13 mouse cellular contexts compared by ENCODE assay signal in genomic region chr2:157057758-157058157, GRCm38 (mm10). TPM values are rescaled to one million over a fixed set of nuclear protein-coding genes. Genes with fewer than 3 reads are reported as not detected.
DNase-seq lines count a peak whose midpoint lies in the region; ATAC-seq and TF ChIP-seq lines count a peak whose summit lies in the region.
"Had no signal": no experiment of that assay in that cellular context is flagged by ENCODE, and none has a peak within 500 bp of the region (broad histone marks: within the 10 kb centered on the region; RNA-seq: fewer than 3 reads in every experiment).

No protein-coding gene starts in this region.

- no peak for TF ChIP-seq CTCF in hindbrain, postnatal 0 days (IDR thresholded peaks at IDR 0.05; ENCODE audit: low read depth)

- no peaks in the 10 kb centered on the region for H3K9me3 ChIP-seq in kidney, embryonic 15.5 days (replicated peaks)
- H3K9me3 ChIP-seq in ES-E14 (ENCODE audit: control insufficient read depth, insufficient read depth, low read depth, low read length), result no peaks in the 10 kb centered on the region
- no peaks in the 10 kb centered on the region for H3K9me3 ChIP-seq in embryonic facial prominence, embryonic 12.5 days
- no peaks in the 10 kb centered on the region for H3K9me3 ChIP-seq in hindbrain, postnatal 0 days (ENCODE audit: low read length)
- H3K9me3 ChIP-seq: liver, embryonic 15.5 days had no signal

- DNase-seq in kidney, adult 18-20 months, result no peak
- no peak for DNase-seq in ES-E14 (ENCODE audit: low read depth, low spot score)
- DNase-seq in hindbrain, postnatal 0 days (ENCODE audit: low spot score), result no peak
- no peak for DNase-seq in thymus, adult 18-20 months
- no peak for DNase-seq in gastrocnemius, postnatal 25 days
- no peak for DNase-seq in urinary bladder, postnatal 10 days (ENCODE audit: low spot score)
- DNase-seq: heart, postnatal 36 days; layer of hippocampus, adult 9-11 months had no signal

- no peak overlapping the region for H3K4me2 ChIP-seq in kidney, embryonic 15.5 days
- no peak overlapping the region for H3K4me2 ChIP-seq in embryonic facial prominence, embryonic 12.5 days (replicated peaks)
- H3K4me2 ChIP-seq in hindbrain, postnatal 0 days (ENCODE audit: low read depth, low read length), result no peak overlapping the region

- no peak overlapping the region for H3K4me3 ChIP-seq in kidney, embryonic 15.5 days (replicated peaks)
- peak overlapping the region in 1 of 2 experiments; percentile 53; a peak in 1 of 4 replicates for H3K4me3 ChIP-seq in ES-E14 (ENCODE audit: insufficient read depth in 1 of 2, low read depth in 1 of 2, low read length in 2 of 2, poor library complexity in 1 of 2, severe bottlenecking in 1 of 2)
- no peak overlapping the region for H3K4me3 ChIP-seq in embryonic facial prominence, embryonic 12.5 days
- no peak overlapping the region for H3K4me3 ChIP-seq in hindbrain, postnatal 0 days (ENCODE audit: low read length)
- H3K4me3 ChIP-seq: liver, embryonic 15.5 days had no signal

- peaks cover 47% of the 10 kb centered on the region for H3K4me1 ChIP-seq in kidney, embryonic 15.5 days
- H3K4me1 ChIP-seq in ES-E14 (ENCODE audit: control insufficient read depth in 2 of 2, insufficient read depth in 2 of 2, low read length in 2 of 2, poor library complexity in 1 of 2), result peaks cover 2 to 27% of the 10 kb centered on the region in 2 experiments; a peak in 2 of 4 replicates
- H3K4me1 ChIP-seq in embryonic facial prominence, embryonic 12.5 days, result peaks cover 22% of the 10 kb centered on the region
- H3K4me1 ChIP-seq in hindbrain, postnatal 0 days (ENCODE audit: insufficient read depth, low read length), result peaks cover 18% of the 10 kb centered on the region

- 88% methylated on average over 4 of the region's 4 CpGs for WGBS in kidney, embryonic 15.5 days
- WGBS in embryonic facial prominence, embryonic 12.5 days, result 85% methylated on average over 4 of the region's 4 CpGs
- 80% methylated on average over 4 of the region's 4 CpGs for WGBS in hindbrain, postnatal 0 days

- H3K27ac ChIP-seq in kidney, embryonic 15.5 days, result peak overlapping the region; percentile 91
- H3K27ac ChIP-seq in ES-E14 (ENCODE audit: insufficient read depth, low read depth, low read length, poor library complexity, severe bottlenecking), result no peak overlapping the region
- peak overlapping the region; percentile 85 for H3K27ac ChIP-seq in embryonic facial prominence, embryonic 12.5 days
- peak overlapping the region; percentile 80; the same call in 1 of the 2 replicates for H3K27ac ChIP-seq in hindbrain, postnatal 0 days
- H3K27ac ChIP-seq: liver, embryonic 15.5 days had no signal

- no peak overlapping the region for H3K9ac ChIP-seq in kidney, embryonic 15.5 days
- peak overlapping the region; percentile 42; the same call in 1 of the 2 replicates for H3K9ac ChIP-seq in ES-E14 (ENCODE audit: insufficient read depth, low read depth, low read length, poor library complexity, severe bottlenecking)
- H3K9ac ChIP-seq in embryonic facial prominence, embryonic 12.5 days, result no peak overlapping the region
- H3K9ac ChIP-seq in hindbrain, postnatal 0 days (replicated peaks; ENCODE audit: low read length), result no peak overlapping the region; the same call in 1 of the 2 replicates
- H3K9ac ChIP-seq: liver, embryonic 15.5 days had no signal

- peaks cover 55% of the 10 kb centered on the region for H3K36me3 ChIP-seq in kidney, embryonic 15.5 days
- no peaks in the 10 kb centered on the region for H3K36me3 ChIP-seq in ES-E14 (ENCODE audit: control insufficient read depth, insufficient read depth, low read length, poor library complexity, severe bottlenecking)
- H3K36me3 ChIP-seq in embryonic facial prominence, embryonic 12.5 days, result peaks cover 48% of the 10 kb centered on the region
- peaks cover 30% of the 10 kb centered on the region for H3K36me3 ChIP-seq in hindbrain, postnatal 0 days (ENCODE audit: insufficient read depth, low read length)
- H3K36me3 ChIP-seq: liver, embryonic 15.5 days had no signal

- in situ Hi-C loops in ES-E14 (cut with MboI; ENCODE audit: low sequenced_read_pairs in 2 of 2, unreplicated experiment in 2 of 2), result no loop called here

- no peak for ATAC-seq in kidney, embryonic 15.5 days (replicated peaks; ENCODE audit: low FRiP score)
- no peak for ATAC-seq in embryonic facial prominence, embryonic 12.5 days (ENCODE audit: insufficient number of reproducible peaks, insufficient read depth, low FRiP score, low TSS enrichment)
- no peak for ATAC-seq in hindbrain, postnatal 0 days

- no peaks in the 10 kb centered on the region for H3K27me3 ChIP-seq in kidney, embryonic 15.5 days
- H3K27me3 ChIP-seq in embryonic facial prominence, embryonic 12.5 days, result no peaks in the 10 kb centered on the region
- H3K27me3 ChIP-seq in hindbrain, postnatal 0 days (ENCODE audit: insufficient read depth, low read length), result no peaks in the 10 kb centered on the region
- H3K27me3 ChIP-seq: liver, embryonic 15.5 days had no signal

TF ChIP-seq in ES-E14, 5 proteins besides CTCF, POLR2A, EP300 and RAD21:
- no peak for TF ChIP-seq ZNF384 (IDR thresholded peaks at IDR 0.05; ENCODE audit: low read depth, low read length)
- no peak for TF ChIP-seq HCFC1 (IDR thresholded peaks at IDR 0.05; ENCODE audit: borderline replicate concordance, insufficient read depth, low read length)
- no peak for TF ChIP-seq ZC3H11A (IDR thresholded peaks at IDR 0.05; ENCODE audit: borderline replicate concordance, low read depth, low read length)
- no peak for TF ChIP-seq MAFK (IDR thresholded peaks at IDR 0.05; ENCODE audit: insufficient read depth, low read depth, low read length)
- TF ChIP-seq CHD2 (IDR thresholded peaks at IDR 0.05; ENCODE audit: low read depth, low read length), result no peak

RNA-seq across cellular contexts. Expression of gene Soga1, which starts 21.3 kb away (rescaled TPM):
- polyA plus RNA-seq in kidney, embryonic 15.5 days (2015; fragmentation: Nextera tagmentation; extraction: Ambion mirVana), result 3.5 and 4.2 TPM in 2 replicates
- total RNA-seq in ES-E14 (2012; rRNA removed), result 11.8 and 12.8 TPM in 2 replicates
- 5.7 and 7.8 TPM in 2 replicates for polyA plus RNA-seq in embryonic facial prominence, embryonic 12.5 days (2016; fragmentation: Nextera tagmentation; extraction: Ambion mirVana)
- total RNA-seq in hindbrain, postnatal 0 days (2014; rRNA removed), result 120 and 151 TPM in 2 replicates
- 3.5 and 3.6 TPM in 2 replicates for polyA plus RNA-seq in hindbrain, postnatal 0 days (2015; fragmentation: Nextera tagmentation; extraction: Ambion mirVana)
- 1 to 10 TPM; 4.5 to 5.0 TPM for total RNA-seq in gastrocnemius, postnatal 25 days (2021)

RNA-seq across cellular contexts. Expression of gene Tldc2, which starts 29.1 kb away (rescaled TPM):
- polyA plus RNA-seq in kidney, embryonic 15.5 days (2015; fragmentation: Nextera tagmentation; extraction: Ambion mirVana), result 0.27 TPM in 1 of 2 replicates, not detected in the other
- not detected in 2 replicates for total RNA-seq in ES-E14 (2012; rRNA removed)
- polyA plus RNA-seq in embryonic facial prominence, embryonic 12.5 days (2016; fragmentation: Nextera tagmentation; extraction: Ambion mirVana), result not detected in 2 replicates
- total RNA-seq in hindbrain, postnatal 0 days (2014; rRNA removed), result not detected in 2 replicates
- 0.43 TPM in 1 of 2 replicates, not detected in the other for polyA plus RNA-seq in hindbrain, postnatal 0 days (2015; fragmentation: Nextera tagmentation; extraction: Ambion mirVana)
- total RNA-seq in gastrocnemius, postnatal 25 days (2021), result not detected
- total RNA-seq: adrenal gland, postnatal 14 days; heart, postnatal 36 days; monocyte, adult 5-6 weeks had no signal
- polyA plus RNA-seq: liver, embryonic 15.5 days had no signal

RNA-seq across cellular contexts. Expression of gene Dsn1, which starts 50.8 kb away (rescaled TPM):
- 37.6 and 39.6 TPM in 2 replicates for polyA plus RNA-seq in kidney, embryonic 15.5 days (2015; fragmentation: Nextera tagmentation; extraction: Ambion mirVana)
- total RNA-seq in ES-E14 (2012; rRNA removed), result 25.2 and 27.9 TPM in 2 replicates
- 45.1 and 49.6 TPM in 2 replicates for polyA plus RNA-seq in embryonic facial prominence, embryonic 12.5 days (2016; fragmentation: Nextera tagmentation; extraction: Ambion mirVana)
- 6.3 and 9.5 TPM in 2 replicates for total RNA-seq in hindbrain, postnatal 0 days (2014; rRNA removed)
- polyA plus RNA-seq in hindbrain, postnatal 0 days (2015; fragmentation: Nextera tagmentation; extraction: Ambion mirVana), result 11.9 and 12.7 TPM in 2 replicates
- total RNA-seq in gastrocnemius, postnatal 25 days (2021), result 1 to 10 TPM; 1.2 to 1.9 TPM
